Mouse (Mus musculus): Measurements from ENCODE around the gene Scamp3.
"Not testable (repeated sequence)": the region's sequence is repeated elsewhere in the genome, so short reads cannot be mapped to it uniquely, and the experiment has no call there.

Gene Scamp3

GRCm38 (mm10) chr3:89199839-89200238, 22.6 kb downstream of the Scamp3 start:
- no peak for DNase-seq (ENCODE audit: low spot score)

- peak; percentile 88 for DNase-seq (ENCODE audit: low spot score)
Observed at GRCm38 (mm10) chr3:89202253-89203141, 25.2 kb downstream of the Scamp3 start, which contains the start of gene Gba. Gene Gba (plus strand): TSS chr3:89202928.

- DNase-seq (ENCODE audit: low spot score) = no peak
Observed at GRCm38 (mm10) chr3:89203142-89203514, 25.9 kb downstream of the Scamp3 start.

- DNase-seq (ENCODE audit: low spot score) = no peak
Observed at GRCm38 (mm10) chr3:89206079-89206478, 28.8 kb downstream of the Scamp3 start.

GRCm38 (mm10) chr3:89206695-89207094, 29.4 kb downstream of the Scamp3 start:
- no peak for DNase-seq (ENCODE audit: low spot score)

GRCm38 (mm10) chr3:89208075-89208657, 30.9 kb downstream of the Scamp3 start:
- no peak for DNase-seq (ENCODE audit: low spot score)

GRCm38 (mm10) chr3:89208736-89209135, 31.5 kb downstream of the Scamp3 start:
- DNase-seq (ENCODE audit: low spot score) = no peak

GRCm38 (mm10) chr3:89209731-89210130, 32.5 kb downstream of the Scamp3 start:
- DNase-seq (ENCODE audit: low spot score) = no peak

- no peak for DNase-seq (ENCODE audit: low spot score)
Observed at GRCm38 (mm10) chr3:89210162-89210561, 32.9 kb downstream of the Scamp3 start.

- DNase-seq (ENCODE audit: low spot score) = no peak
Observed at GRCm38 (mm10) chr3:89210731-89211130, 33.5 kb downstream of the Scamp3 start.

GRCm38 (mm10) chr3:89213803-89214530, 36.7 kb downstream of the Scamp3 start:
- peak; percentile 95 for DNase-seq (ENCODE audit: low spot score)

- DNase-seq (ENCODE audit: low spot score) = no peak
Observed at GRCm38 (mm10) chr3:89214681-89215411, 37.6 kb downstream of the Scamp3 start, which contains the start of gene Thbs3. Gene Thbs3 (plus strand): TSS chr3:89215180.

- DNase-seq (ENCODE audit: low spot score) = peak; percentile 91
Observed at GRCm38 (mm10) chr3:89215853-89216252, 38.6 kb downstream of the Scamp3 start.

- DNase-seq (ENCODE audit: low spot score) = not testable (repeated sequence)
Observed at GRCm38 (mm10) chr3:89216407-89216806, 39.1 kb downstream of the Scamp3 start.

GRCm38 (mm10) chr3:89218271-89218670, 41.0 kb downstream of the Scamp3 start:
- peak; percentile 85 for DNase-seq (ENCODE audit: low spot score)

- no peak for DNase-seq (ENCODE audit: low spot score)
Observed at GRCm38 (mm10) chr3:89219546-89219945, 42.3 kb downstream of the Scamp3 start.

GRCm38 (mm10) chr3:89221167-89221566, 43.9 kb downstream of the Scamp3 start:
- DNase-seq (ENCODE audit: low spot score) = no peak

- no peak for DNase-seq (ENCODE audit: low spot score)
Observed at GRCm38 (mm10) chr3:89224796-89225195, 47.5 kb downstream of the Scamp3 start.

GRCm38 (mm10) chr3:89225321-89225815, 48.1 kb downstream of the Scamp3 start:
- DNase-seq (ENCODE audit: low spot score) = no peak

GRCm38 (mm10) chr3:89225918-89226317, 48.6 kb downstream of the Scamp3 start:
- no peak for DNase-seq (ENCODE audit: low spot score)

GRCm38 (mm10) chr3:89226361-89226760, 49.1 kb downstream of the Scamp3 start:
- DNase-seq (ENCODE audit: low spot score) = no peak

- DNase-seq (ENCODE audit: low spot score) = no peak
Observed at GRCm38 (mm10) chr3:89226900-89227299, 49.6 kb downstream of the Scamp3 start, which contains the start of gene Mtx1. Gene Mtx1 (minus strand): TSS chr3:89227088.
